Mouse (Mus musculus) CH12.LX (cell line): ENCODE data around the gene Gstp2. TPM values are rescaled to one million over a fixed set of nuclear protein-coding genes. Genes with fewer than 3 reads are reported as not detected.
"Not testable (repeated sequence)": the region's sequence is repeated elsewhere in the genome, so short reads cannot be mapped to it uniquely, and the experiment has no call there.

Experiments used
- DNase-seq: peaks from one replicate; pipeline ENCODE4 v3.0.0-alpha.2; 2013; ENCODE audit errors: extremely low read depth
- H3K27ac ChIP-seq: 2 replicates; pipeline ENCODE4 v1.5.1; 2012; ENCODE audit warnings: low read depth, mild to moderate bottlenecking, control low read depth, moderate library complexity; ENCODE audit not compliant: insufficient read depth
- H3K27me3 ChIP-seq: replicated peaks from 2 replicates; pipeline ENCODE3; 2012; ENCODE audit warnings: inconsistent platforms
- H3K36me3 ChIP-seq, 2 experiments: replicated peaks in 1 of 2; 2 replicates each; pipeline versions ENCODE3 to v1.6.1; 2012; ENCODE audit warnings: inconsistent platforms in 1 of 2, low read length in 1 of 2, mild to moderate bottlenecking in 1 of 2, mixed read lengths in 1 of 2, moderate library complexity in 1 of 2; ENCODE audit not compliant: control insufficient read depth in 1 of 2, insufficient read depth in 1 of 2
- H3K4me1 ChIP-seq, 2 experiments: 2 replicates each; pipeline ENCODE4 v1.6.1; 2012; ENCODE audit warnings: inconsistent platforms in 1 of 2, moderate library complexity in 1 of 2; ENCODE audit not compliant: insufficient read depth in 2 of 2, control insufficient read depth in 1 of 2
- H3K4me2 ChIP-seq: 2 replicates; pipeline ENCODE4 v1.6.1; 2012; ENCODE audit warnings: low read depth, mild to moderate bottlenecking, control low read depth; ENCODE audit not compliant: poor library complexity, insufficient read depth, severe bottlenecking
- H3K4me3 ChIP-seq, 3 experiments: fragments of 150-350 bp in 1 of 3; sonication (generic) in 1 of 3; replicated peaks in 1 of 3; 2 replicates each; pipeline versions ENCODE3 to v1.5.1; 2011 to 2012; ENCODE audit warnings: low read depth in 2 of 3, low read length in 2 of 3, mild to moderate bottlenecking in 2 of 3, moderate library complexity in 2 of 3, control low read depth in 1 of 3, improper control_type of control experiment in 1 of 3, inconsistent platforms in 1 of 3, mixed read lengths in 1 of 3; ENCODE audit not compliant: poor library complexity in 1 of 3
- H3K79me2 ChIP-seq: replicated peaks from 2 replicates; pipeline ENCODE4 v1.6.1; 2012; ENCODE audit warnings: mild to moderate bottlenecking, moderate library complexity; ENCODE audit not compliant: control insufficient read depth, poor library complexity, insufficient read depth, severe bottlenecking; ENCODE audit errors: extremely low read depth
- H3K9ac ChIP-seq: 2 replicates; pipeline ENCODE4 v1.6.1; 2012; ENCODE audit warnings: low read depth, mild to moderate bottlenecking, control low read depth, moderate library complexity; ENCODE audit not compliant: insufficient read depth
- H3K9me3 ChIP-seq: replicated peaks from 2 replicates; pipeline ENCODE3; 2012; ENCODE audit warnings: low read length, inconsistent platforms, mixed read lengths
- ETS1 ChIP-seq: conservative IDR thresholded peaks from 2 replicates; pipeline ENCODE4 v1.6.1; 2012; ENCODE audit warnings: low read depth, mild to moderate bottlenecking, inconsistent platforms, low read length, improper control_type of control experiment, moderate library complexity
- MXI1 ChIP-seq: IDR thresholded peaks from 2 replicates; pipeline ENCODE4 v1.6.1; 2011; ENCODE audit warnings: mild to moderate bottlenecking, low read depth, low read length, improper control_type of control experiment
- dilution Hi-C: fragments of 300-500 bp; cut with MboI; formaldehyde crosslinking; loops from 2 replicates; pipeline ENCODE4 v1.14.3; 2020; ENCODE audit warnings: low sequenced_read_pairs; ENCODE audit not compliant: extremely low pct_unique_long_range_greater_than_20kb, extremely low pct_ligation_motif_present
- in situ Hi-C: fragments of 300-500 bp; cut with MboI; formaldehyde crosslinking; loops from 3 replicates; pipeline ENCODE4 v1.14.3; 2019; ENCODE audit warnings: low sequenced_read_pairs, low pct_ligation_motif_present, low pct_unique_long_range_greater_than_20kb, mixed read lengths
- polyA plus RNA-seq: library from polyadenylated mRNA; unstranded; fragments of >175 nt; gene quantifications from 2 replicates; pipeline ENCODE4 v1.2.1, GENCODE M21; 2012; ENCODE audit warnings: low read depth; ENCODE audit not compliant: insufficient read length
- total RNA-seq, 2 experiments: library from RNA; depleted of rRNA; stranded (reverse); fragments of 300-350 nt in 1 of 2; fragments of >200 nt in 1 of 2; gene quantifications; 2 replicates each; pipeline ENCODE4 v1.2.3; 2012 to 2014

The Gstp2 gene
- total and polyA plus RNA-seq, 3 experiments, result 1.4 to 21.1 TPM; not detected in 1

DNA sequence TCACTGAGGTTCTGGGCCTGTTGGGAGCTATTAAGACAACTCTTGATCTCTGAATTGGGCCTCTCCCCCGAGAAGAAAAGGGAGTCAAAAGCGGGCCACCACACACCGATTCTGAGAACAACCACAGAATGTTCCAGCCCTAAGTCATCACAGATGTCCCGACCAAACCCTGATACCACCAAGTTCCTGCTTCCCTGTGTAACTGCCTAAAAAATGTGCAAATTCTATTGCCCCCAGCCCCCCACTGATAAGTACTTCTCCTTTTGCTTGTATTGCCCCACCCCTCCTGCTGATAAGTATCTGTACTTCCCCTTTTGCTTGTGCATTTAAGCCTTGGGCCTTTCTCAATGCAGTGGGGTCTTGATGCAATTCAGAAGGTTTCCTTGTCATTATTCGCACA, 1.7 kb downstream of the Gstp2 start:
- Histone ChIP-seq H3K9me3 (peaks cover 16% of the 10 kb centered on the region), H3K4me1 (peaks cover 8 to 18% of the 10 kb centered on the region in 2 experiments; a peak in 3 of 4 replicates)
- DNase-seq, H3K4me2 ChIP-seq, H3K4me3 ChIP-seq, H3K36me3 ChIP-seq, H3K27ac ChIP-seq, dilution Hi-C loops, H3K9ac ChIP-seq, in situ Hi-C loops, H3K79me2 ChIP-seq, H3K27me3 ChIP-seq: not testable (repeated sequence)

- Histone ChIP-seq H3K4me3 (no peak overlapping the region), H3K27me3 (no peaks in the 10 kb centered on the region), H3K4me1 (peaks cover 5 to 20% of the 10 kb centered on the region in 2 experiments; a peak in 3 of 4 replicates), H3K4me2 (no peak overlapping the region), H3K9me3 (peaks cover 16% of the 10 kb centered on the region), H3K36me3 (no peaks in the 10 kb centered on the region), H3K79me2 (peaks cover 4% of the 10 kb centered on the region; the same call in 1 of the 2 replicates), H3K9ac (no peak overlapping the region), H3K27ac (no peak overlapping the region)
- in situ Hi-C loops, result no loop called here
- no peak for DNase-seq
- no peak for TF ChIP-seq MXI1
- TF ChIP-seq ETS1, result no peak
- dilution Hi-C loops, result no loop called here
Observed at GRCm38 (mm10) chr19:4042124-4042523, 3.7 kb downstream of the Gstp2 start.

GRCm38 (mm10) chr19:4041500-4041899, 4.3 kb downstream of the Gstp2 start:
- Histone ChIP-seq H3K4me1 (peaks cover 3 to 14% of the 10 kb centered on the region in 2 experiments; a peak in 3 of 4 replicates), H3K9me3 (peaks cover 16% of the 10 kb centered on the region)
- H3K9ac ChIP-seq, DNase-seq, H3K4me3 ChIP-seq, H3K27ac ChIP-seq, H3K36me3 ChIP-seq, dilution Hi-C loops, H3K27me3 ChIP-seq, H3K79me2 ChIP-seq, in situ Hi-C loops, H3K4me2 ChIP-seq: not testable (repeated sequence)

DNA sequence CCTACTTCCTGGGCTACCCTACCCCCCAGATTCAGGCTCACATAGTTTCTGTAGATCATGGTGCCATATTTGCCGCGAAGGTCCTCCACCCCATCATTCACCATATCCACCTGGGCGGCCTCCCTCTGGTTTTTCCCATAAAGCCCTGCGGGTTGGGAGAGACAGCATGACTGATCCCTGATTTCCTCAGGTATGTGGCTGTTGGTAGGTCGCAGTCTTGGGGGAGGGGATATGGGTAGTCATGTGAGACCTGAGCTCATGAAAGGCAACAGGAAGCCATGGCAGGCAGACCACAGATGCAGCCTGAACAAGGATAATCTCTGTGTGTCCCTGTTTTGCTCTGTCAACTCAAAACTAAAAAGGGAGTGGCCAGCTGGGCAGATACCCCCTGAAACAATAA, 4.9 kb downstream of the Gstp2 start:
- Histone ChIP-seq H3K9me3 (peaks cover 16% of the 10 kb centered on the region), H3K4me1 (peaks cover 2 to 15% of the 10 kb centered on the region in 2 experiments; a peak in 3 of 4 replicates)
- H3K4me3 ChIP-seq, in situ Hi-C loops, dilution Hi-C loops, H3K27me3 ChIP-seq, H3K36me3 ChIP-seq, DNase-seq, H3K27ac ChIP-seq, H3K9ac ChIP-seq, H3K79me2 ChIP-seq, H3K4me2 ChIP-seq: not testable (repeated sequence)
